Mouse (Mus musculus): ENCODE results near the gene P4ha2.
A peak's percentile ranks its signal among the peaks of the same experiment; 100 is the strongest.

The P4ha2 gene

DNA sequence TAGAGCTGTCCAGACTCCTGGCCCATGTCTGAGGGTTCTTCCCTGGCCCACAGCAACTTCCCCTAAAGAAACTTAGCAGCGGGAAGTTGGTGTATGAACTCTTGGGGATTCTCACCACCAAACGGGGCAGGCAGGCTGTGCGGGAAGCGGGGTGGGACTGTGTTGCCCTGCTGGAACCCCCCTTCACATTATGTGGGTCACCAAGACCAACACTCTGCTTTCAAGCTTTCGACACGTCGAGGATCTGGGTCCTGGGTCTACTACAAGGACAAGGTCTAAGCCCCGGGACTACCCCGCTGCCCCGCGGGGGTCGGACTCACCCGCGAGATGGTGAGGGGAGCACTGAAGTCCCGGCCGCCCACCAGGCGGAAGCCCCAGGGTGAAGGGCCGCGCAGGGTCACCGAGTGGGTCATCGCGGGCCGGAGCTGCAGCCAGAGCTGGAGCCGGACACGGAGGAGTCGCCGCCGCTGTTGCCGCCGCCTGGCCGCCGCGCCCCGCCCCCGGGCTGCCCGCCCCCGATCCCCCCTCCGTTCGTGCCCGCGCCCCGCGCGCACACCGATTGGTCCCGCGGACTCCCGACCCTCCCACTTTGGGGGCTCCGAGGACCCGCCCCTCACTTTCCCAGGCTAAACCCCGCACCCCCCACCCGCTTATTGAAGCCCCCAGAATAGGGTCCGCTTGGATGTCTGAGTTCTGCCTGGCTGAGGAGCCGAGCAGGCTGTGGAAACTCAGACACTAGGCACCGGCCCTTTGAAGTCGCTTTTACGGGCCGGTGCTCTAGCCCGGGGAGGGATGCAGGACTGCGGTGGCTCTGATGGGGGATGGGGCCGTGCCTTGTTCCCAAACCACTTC is 31.1 kb upstream of the P4ha2 start, which contains the start of gene Pdlim4:
TSS of gene Pdlim4 (minus strand) at position 495 of the 852 bp plus-strand sequence.
- DNase-seq = peak; percentile 77

DNA sequence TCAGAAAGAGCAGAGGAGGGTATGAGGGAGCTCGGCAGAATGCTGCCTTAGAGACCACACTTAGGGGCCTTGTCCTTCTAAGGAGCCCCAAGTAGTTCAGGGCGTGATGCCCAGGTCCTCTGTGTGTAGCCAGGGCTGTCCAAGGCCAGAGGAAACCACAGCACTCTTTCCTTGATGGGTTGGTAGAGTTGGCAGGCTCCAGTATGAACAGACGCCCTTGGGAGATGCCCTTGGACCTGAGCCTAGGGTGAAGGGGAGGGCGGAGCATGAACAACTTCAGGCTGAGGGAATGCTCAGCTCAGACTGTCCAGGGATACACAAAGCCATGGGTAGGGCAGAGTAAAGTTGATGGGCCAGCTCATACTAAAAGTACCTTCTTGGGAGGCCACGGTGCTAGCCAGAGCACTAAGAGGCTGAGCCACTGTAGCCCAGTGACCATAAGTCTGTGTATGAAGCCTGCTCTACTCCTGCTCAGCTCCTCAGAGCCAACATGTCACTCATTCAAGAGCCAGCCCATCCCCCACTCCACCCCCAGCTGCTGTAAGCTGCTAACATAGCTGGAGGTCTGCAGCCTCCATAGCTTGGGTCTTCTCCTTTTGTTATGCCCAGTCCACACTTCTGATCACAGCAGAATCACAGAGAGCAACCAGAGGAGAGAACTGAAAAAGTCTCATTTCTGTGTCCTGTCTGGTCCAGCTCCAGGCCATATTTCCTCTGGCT is 28.0 kb upstream of the P4ha2 start:
- DNase-seq = no peak

DNA sequence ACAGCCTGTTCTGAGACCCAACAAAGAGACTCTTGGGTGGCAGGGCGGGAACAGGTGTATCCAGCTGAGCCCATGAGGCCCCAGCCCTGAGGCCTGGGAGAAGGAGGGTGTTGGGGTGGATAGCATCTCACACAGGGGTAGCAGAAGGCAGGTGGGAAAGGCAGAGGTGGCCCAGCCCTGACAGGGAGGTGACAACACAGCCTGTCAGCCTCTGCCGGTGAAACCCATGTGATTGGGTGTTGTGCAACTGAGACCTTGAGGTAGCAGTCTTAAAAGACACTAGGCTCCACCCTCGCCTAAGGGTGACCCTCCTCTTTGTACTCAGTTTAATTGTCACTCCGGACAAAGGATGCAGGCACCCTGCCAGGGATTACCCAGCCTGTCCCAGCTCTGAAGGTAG is 26.6 kb upstream of the P4ha2 start:
- no peak for DNase-seq

DNA sequence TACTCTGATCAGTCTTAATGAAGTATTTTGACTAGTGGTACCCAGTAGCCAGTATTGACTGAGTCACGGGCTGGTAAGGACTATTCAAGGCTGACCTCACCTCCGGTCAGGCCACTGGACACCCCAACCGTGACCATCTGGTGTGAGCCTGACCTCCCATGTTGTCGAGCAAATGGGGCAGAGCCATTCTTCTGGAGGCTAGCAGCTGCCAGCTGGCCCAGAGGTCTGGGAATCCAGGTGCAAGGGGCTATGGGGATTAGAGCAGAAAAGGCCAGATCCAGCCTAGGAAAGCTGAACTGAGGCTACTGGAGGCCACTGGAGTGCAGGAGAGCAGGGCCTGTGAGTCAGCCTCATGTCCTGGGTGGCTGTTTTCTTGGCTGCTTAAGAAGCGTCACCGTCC is 24.5 kb upstream of the P4ha2 start:
- no peak for DNase-seq

DNA sequence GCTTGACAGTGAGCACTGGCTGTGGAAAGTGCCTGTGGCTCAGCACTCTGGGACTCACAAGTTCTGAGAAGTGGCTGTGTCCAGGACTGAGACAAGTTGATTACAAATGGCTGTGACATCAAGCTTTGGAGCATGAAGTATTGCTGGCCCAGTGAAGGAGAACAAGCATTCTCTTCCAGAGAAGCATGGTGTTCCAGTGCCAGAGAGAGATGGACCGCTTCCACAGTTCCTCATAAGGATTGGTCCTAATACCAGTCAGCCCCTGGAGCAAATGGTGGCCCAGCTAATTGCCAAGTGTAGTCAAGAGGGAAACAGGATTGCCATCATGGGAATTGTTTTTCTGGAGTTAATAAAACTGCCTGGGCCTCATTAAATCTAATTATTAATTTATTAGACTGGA is 23.8 kb upstream of the P4ha2 start:
- no peak for DNase-seq

DNA sequence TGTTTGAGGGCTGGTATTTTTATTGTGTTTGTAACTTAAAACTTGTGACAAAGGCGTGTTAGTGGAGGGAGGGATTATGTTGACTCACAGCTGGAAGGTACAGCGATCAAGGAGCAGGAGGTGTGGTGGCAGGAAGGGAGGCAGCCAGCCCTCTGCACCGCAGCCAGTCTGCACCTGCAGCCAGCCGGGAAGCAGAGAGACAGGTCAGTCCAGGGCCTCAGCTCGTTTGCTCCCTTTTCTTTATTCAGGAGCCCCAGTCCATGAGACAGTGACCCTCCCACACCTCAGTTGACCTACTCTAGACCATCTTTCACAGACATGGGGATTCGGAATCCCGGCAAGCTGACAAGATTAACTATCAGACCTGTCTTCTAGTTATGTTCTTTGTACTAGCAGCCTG is 19.5 kb upstream of the P4ha2 start:
- DNase-seq = no peak

DNA sequence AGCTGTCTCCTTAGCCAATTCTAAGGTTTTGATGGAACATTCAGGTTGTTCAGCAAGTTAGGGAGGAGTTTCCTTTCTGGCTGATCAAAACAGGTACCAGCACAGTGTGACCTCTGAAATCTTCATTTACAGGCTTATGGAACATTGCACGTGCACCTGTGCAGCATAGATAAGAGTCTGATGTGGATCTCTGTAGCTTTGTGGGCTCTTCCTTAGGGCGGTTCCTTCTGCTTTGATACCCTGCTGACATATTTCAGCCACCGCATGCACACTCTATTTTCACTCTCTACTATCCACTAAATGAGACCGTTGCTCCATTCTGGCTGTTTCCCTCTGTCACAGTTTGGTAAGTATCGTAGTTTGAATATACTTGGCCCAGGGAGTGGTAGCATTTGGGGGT is 17.2 kb upstream of the P4ha2 start:
- no peak for DNase-seq

DNA sequence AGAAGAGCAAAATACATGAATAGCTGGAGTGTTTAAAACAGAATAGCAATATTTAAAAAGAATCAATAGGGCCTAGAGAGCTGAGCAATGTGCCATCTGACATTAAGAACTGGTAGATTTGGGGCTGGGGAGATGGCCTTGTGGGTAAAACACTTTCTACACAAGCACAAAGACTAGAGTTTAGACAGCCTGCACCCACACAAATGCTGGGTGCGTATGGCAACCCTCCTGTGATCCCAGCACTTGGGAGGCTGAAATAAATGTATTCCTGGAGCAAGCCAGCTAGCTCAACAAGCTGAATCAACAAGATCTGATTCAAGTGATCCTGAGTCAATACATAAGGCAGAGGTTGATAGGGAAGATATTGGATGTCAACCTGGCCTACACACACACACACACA is 14.9 kb upstream of the P4ha2 start:
- DNase-seq = no peak

DNA sequence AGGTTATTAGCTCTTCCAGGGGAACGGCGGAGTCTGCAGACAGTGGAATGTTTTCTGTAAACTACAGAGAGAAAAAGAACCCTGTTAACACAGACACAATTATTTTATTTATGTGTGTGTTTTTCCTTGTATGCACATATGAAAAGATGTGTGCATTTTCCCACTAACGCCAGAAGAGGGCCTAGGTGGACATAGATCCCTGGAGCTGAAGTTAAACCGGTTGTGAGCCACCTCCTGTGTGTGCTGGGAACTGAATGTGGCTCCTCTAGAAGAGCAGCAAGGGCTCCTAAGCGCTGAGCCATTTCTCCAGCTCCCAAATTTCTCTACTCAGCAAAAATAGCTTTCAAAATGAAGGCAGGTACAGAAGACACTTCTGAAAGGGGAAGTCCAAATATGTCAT is 14.1 kb upstream of the P4ha2 start:
- no peak for DNase-seq

DNA sequence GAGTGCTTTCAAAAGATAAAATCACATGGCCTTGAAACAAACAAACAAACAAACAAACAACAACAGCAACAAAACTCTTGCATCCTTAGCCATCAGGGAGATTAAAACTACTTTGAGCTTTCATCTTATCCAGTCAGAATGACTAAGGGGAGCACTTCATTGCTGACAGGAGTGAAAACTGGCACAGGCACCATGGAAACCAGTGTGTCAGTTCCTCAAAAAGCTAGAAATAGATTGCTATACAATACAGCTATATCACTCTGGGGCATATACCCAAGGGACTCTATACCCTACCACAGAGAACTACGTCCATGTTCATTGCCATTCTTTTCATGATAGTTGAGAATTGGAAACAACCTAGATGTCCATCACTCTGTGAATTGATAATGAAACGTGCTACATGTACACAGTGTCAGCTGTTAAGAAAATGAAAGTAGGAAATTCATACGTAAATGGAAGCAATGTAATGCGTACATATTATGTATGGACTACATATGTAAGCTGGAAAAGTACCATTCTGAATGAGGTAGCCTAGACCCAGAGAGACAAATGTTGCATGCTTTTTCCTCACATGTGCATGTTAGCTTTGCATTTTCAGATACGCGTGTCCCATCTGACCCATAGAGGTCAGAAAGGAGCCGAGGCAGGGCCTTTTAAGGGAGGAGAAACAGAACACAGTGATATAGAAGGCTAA is 11.5 kb upstream of the P4ha2 start:
- no peak for DNase-seq

DNA sequence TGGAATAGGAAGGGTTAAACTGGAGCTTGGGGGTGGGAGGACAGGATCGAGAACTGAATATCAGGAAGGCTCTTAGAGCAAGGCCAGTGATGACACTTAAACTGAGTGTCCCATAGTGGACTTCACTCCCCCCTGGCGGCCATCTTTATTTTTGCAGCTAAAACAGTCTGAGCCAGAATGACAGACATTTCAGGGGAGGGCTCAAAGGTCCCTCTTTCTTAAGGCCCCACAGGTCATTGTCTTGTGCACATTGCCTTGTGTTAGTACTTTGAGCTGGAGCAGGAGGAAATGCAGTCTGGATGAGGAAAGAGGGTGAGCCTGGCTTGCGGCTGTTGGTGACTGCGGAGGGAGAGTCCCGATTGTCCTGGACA is 11.0 kb upstream of the P4ha2 start:
- DNase-seq = peak; percentile 85

DNA sequence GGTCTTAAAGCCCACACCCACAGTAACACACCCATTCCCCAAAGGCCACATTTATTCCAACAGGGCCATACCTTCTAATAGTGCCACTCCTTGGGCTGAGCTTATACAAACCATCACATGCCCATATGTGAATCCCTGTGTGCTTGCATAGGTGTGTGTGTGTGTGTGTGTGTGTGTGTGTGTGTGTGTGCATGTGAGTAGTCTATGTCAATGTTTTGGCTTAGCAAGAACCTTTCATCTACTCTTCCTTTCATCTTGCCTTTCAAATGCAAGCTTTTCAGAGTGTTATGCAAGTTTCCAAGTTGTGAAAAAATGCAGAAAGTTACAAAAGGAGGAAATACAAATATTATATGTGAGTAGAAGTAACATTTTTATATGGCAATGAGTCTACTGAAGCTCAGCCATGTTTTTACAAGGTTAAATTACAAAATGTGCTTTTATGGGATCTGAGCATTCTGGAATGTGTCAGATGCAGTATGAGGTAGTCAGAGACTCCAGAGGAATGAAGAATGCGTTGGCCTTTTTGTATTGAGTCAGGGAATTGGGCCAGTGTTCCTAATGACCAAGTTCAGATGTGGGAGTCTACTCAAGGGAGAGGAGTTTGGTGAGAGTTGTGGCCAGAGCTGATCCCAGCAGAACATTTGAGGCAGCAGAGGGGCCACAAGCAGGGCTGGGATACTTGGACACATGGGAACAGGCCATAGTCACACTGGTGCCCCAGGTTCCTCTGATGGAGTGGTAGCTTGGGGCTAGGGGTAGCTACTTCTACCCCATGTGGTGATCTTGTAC is 9.6 kb upstream of the P4ha2 start:
- DNase-seq = no peak

DNA sequence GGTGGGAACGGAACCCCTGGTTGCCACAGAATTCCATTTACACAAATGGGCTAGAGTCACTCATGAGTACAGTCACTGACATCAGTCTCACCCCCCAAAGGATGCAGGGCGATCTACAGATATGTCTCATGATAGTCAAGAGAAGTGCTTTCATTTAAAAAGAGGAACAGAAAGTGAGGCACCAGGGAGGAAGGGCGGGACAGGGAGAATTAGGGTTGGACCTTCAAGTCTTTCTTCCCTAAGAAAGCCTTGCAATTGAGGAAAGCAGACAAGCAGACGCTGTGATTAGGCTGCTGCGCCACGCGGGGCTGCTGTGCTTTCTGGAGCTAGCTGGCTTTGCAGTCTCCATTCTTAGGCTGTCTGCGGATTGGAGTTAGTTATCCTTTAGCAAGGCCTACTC is 8.2 kb upstream of the P4ha2 start:
- no peak for DNase-seq

DNA sequence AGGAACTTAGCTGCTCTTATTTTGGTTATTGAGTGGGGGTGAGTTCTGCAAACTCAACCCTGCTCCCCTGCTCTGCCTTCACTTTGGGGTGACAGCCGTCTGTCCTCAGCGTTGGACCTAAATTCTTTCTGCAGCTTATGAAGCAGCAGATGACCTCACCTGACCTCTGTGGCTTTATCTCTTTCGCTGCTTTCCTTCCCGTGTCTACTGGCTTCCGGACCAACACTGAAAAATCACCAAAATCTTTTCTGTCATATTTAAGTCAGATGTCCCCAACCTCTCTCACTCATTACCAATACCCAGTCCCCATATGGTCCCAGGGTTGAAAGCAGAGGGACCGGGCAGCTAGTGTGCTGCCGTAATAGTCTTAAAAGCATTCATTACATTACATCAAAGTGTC is 7.7 kb upstream of the P4ha2 start:
- DNase-seq = no peak

DNA sequence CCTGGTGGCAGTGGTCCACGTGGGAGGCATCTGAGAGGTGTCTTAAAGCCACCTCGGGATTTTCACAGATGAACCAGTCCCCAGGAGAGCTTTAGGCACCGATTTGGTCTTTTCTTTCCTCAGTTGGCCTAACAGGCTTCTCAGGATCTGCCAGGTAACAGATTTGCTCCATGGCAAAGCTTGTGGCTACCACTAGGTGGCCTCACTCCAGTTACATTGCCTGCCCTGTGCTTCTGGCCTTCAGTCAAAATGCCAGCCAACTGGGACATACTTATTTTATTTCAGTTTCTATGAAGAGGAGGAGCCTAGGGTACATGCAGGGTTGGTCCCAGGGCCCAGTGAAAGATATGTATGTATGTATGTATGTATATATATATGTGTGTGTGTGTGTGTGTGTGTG is 6.9 kb upstream of the P4ha2 start:
- DNase-seq = peak; percentile 64

DNA sequence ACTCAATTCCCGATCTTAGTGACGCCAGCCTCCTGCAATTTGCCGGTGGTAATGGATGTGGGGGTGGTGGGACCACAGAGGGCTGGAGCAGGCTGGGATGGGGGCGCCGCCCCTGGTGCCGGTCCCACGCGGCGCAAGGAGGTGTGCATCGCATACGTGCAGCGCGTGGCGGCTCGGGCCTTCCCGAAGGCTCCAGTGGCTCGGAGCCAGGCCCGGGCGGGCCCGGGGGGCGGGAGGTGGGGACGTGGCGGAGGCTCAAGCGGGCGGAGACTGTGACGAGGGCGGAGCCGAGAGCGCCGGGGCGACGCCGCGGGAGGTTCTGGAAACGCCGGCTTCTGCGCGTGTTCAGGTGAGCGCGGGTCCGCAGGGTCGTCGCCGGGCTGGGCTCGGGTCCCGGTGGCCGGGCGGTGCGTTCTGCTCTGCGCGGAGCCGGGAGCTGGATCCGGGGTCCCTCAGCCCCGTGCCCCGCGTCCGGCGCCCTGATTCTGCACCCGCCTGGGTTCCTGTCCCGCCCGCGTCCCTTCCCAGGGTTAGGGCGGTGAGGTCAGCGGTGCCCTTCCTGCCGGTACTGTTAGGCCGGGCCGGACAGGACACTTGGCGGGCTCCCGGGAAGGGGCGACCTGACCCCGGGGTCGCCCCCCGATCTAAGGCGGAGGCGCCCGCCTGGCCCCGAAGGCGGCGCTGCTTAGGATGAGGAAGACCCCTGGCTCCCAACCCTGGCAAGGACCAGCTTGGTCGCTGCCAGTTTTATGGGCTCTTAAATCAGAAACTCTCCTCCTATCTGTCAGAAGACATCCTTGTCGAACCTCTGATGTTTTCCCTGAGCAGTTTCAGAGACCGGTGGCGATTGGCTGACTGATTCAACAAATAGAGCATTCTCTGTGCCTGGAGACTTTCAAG is 1.0 kb downstream of the P4ha2 start:
- peak; percentile 82 for DNase-seq

DNA sequence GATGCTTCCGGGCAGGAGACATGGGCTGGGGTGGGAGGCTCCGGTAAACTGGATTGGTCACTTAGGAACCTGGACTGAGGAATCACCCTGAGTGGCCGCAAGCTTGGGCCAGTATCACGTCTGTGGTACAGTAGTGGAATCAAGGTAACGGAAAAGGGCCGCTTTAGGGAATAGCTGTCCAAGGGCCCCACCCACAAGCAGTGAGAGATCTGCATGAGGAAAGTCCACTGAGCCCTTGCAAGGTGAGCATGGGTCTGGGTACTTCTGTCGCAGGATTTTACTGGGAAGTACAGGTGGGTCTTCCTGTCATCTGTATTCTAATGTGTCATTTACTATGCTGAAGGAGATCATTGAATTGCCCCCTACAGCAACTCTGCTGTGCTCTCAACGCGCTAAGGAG is 1.8 kb downstream of the P4ha2 start:
- no peak for DNase-seq

DNA sequence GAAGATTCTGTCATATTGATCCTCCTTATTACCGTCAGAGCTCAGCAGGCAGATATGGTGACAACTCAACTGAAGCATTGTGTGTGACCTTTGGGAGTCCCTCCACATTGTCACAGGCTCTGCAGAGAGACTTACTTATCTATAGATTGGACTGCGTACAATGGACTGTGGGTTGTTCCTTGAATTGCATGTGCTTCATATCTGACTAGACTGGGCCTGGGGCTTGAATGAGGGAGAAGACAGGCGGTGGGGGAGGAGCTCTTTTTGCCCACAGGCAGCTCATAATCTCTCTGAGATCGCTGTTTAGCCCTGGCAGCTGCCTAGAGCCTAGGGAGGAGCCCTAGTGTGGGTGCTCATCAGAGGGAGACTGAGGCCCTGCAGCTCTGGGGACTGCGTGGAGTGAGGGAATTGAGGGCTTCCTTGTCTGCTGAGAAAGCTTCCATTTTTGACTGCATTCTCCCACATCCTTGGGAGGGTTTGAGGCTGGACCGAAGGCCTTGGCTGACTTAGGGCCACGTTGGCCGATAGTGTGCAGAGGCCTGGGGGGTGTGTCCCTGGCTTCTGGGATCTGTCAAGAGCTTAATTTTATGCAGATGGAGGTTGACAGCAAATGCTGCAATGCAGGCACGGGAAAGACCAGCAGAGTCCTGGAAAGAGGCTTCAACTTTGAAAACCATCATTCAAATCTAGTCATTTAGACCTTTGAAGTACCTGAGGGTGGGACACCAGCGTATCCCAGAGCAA is 3.0 kb downstream of the P4ha2 start:
- peak; percentile 50 for DNase-seq

DNA sequence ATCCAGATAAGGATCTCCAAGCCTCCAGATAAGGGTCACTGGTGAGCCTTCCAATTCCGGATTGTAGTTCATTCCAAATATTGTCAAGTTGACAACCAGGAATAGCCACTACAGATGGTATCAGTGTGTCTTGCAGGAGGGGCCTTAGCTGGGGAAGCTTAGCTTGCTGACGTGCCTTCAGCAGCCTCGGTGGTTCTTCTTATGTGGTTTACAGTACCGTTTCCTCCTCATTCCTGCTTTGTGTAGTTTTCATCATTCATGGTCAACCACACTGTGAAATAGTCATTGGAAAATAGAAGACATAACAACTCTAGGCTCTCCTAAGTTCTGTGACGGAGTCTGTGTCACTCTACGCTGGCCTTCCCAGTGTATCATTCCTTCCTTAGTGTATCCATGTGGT is 5.1 kb downstream of the P4ha2 start:
- no peak for DNase-seq

DNA sequence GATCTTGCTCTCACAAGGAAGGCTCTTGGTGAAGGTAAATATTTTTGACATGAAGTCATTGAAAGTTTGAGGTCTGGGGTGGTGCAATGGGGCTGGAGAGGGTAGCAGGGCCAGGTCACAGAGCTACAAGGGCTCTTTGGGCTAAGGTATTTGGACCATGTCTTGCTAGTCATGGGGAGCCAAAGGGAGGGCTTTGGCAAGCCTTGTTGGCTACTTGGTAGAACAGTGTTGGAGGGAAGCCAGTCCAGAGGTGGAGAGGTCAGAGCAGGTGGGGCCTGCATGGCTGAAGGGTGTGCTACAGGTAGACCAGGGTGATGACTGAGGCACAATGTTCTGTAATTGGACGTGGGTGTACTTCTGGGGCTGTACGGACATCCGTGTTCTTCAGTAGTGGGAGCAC is 6.8 kb downstream of the P4ha2 start:
- no peak for DNase-seq

DNA sequence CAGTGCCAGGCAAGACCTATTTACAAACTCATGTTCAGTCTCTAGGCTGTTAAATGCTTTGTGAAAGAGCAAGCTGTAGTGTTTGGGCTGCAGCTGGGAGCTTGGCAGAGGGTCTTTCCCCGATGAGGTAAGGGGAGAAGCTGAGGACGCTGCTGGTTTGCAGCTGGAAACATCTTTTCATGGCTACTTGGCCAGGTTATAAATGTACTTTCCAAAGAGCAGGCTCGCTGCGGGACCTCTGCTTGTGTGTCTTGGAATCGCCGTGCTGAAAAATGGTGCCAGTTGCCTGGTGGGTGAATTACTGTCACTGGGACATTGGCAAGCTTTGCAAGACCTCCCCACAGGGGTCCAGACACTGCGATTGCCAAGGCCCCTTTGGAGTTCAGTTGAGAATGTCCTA is 7.3 kb downstream of the P4ha2 start:
- DNase-seq = no peak
